Mouse (Mus musculus) MN1 (cell line): Measurements from ENCODE around the gene Kcnj1.

Experiments
- DNase-seq: peaks from one replicate; pipeline ENCODE4 v3.0.0-alpha.2; 2016; ENCODE audit warnings: low spot score

Kcnj1 gene

DNA sequence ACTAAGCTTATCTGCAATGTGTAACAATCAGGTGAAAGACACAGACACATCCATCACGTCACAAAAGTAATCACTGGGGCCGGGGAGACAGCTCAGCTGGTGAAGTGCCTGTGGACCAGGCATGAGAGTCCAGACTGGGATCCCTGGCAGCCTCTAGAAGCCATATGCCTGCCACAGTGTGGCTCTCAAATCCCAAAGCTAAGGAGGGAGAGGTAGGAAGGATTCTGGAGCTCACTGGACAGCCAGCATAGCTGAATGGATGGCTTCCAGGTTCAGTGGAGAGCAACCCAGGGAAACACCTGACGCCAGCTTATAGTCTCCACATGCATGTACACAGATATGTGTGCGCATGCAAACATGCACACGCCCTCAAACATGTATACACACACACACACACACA, 76.5 kb downstream of the Kcnj1 start:
- DNase-seq, result no peak
